Mouse (Mus musculus): ENCODE data around the gene Col13a1. TPM values are rescaled to one million over a fixed set of nuclear protein-coding genes. Genes with fewer than 3 reads are reported as not detected.

Gene Col13a1
- polyA plus RNA-seq, 1 experiment: 0.03 TPM

- H3K27me3 ChIP-seq (ENCODE audit: control insufficient read depth): no peaks in the 10 kb centered on the region
- no peaks in the 10 kb centered on the region for H3K4me1 ChIP-seq (ENCODE audit: control insufficient read depth)
- H3K4me3 ChIP-seq (replicated peaks): no peak overlapping the region
- H3K36me3 ChIP-seq (ENCODE audit: control insufficient read depth): no peaks in the 10 kb centered on the region
- H3K9me3 ChIP-seq (ENCODE audit: control insufficient read depth, low read length): 0 out of 2 replicates have a peak, but pooled peaks cover 2% of the 10 kb centered on the region
- TF ChIP-seq GATA1 (IDR thresholded peaks at IDR 0.05; ENCODE audit: low read length) (no peak), TAL1 (IDR thresholded peaks at IDR 0.05; ENCODE audit: low read length) (no peak)
Measured at GRCm38 (mm10) chr10:61798133-61798576, 180.8 kb downstream of the Col13a1 start.

GRCm38 (mm10) chr10:61795458-61795857, 183.4 kb downstream of the Col13a1 start:
- Histone ChIP-seq H3K27me3 (ENCODE audit: control insufficient read depth) (no peaks in the 10 kb centered on the region), H3K36me3 (ENCODE audit: control insufficient read depth) (no peaks in the 10 kb centered on the region), H3K9me3 (ENCODE audit: control insufficient read depth, low read length) (0 out of 2 replicates have a peak, but pooled peaks cover under 1% of the 10 kb centered on the region), H3K4me3 (replicated peaks) (no peak overlapping the region), H3K4me1 (ENCODE audit: control insufficient read depth) (no peaks in the 10 kb centered on the region)
- TF ChIP-seq GATA1 (IDR thresholded peaks at IDR 0.05; ENCODE audit: low read length): no peak
- TF ChIP-seq TAL1 (IDR thresholded peaks at IDR 0.05; ENCODE audit: low read length): no peak

GRCm38 (mm10) chr10:61794971-61795370, 183.9 kb downstream of the Col13a1 start:
- Histone ChIP-seq H3K4me1 (ENCODE audit: control insufficient read depth) (no peaks in the 10 kb centered on the region), H3K9me3 (ENCODE audit: control insufficient read depth, low read length) (no peaks in the 10 kb centered on the region), H3K27me3 (ENCODE audit: control insufficient read depth) (no peaks in the 10 kb centered on the region), H3K4me3 (replicated peaks) (no peak overlapping the region), H3K36me3 (ENCODE audit: control insufficient read depth) (no peaks in the 10 kb centered on the region)
- TF ChIP-seq GATA1 (IDR thresholded peaks at IDR 0.05; ENCODE audit: low read length): no peak
- no peak for TF ChIP-seq TAL1 (IDR thresholded peaks at IDR 0.05; ENCODE audit: low read length)

GRCm38 (mm10) chr10:61793015-61793414, 185.9 kb downstream of the Col13a1 start:
- H3K9me3 ChIP-seq (ENCODE audit: control insufficient read depth, low read length): no peaks in the 10 kb centered on the region
- no peaks in the 10 kb centered on the region for H3K36me3 ChIP-seq (ENCODE audit: control insufficient read depth)
- H3K27me3 ChIP-seq (ENCODE audit: control insufficient read depth): no peaks in the 10 kb centered on the region
- no peak overlapping the region for H3K4me3 ChIP-seq (replicated peaks)
- no peak for TF ChIP-seq TAL1 (IDR thresholded peaks at IDR 0.05; ENCODE audit: low read length)
- no peak for TF ChIP-seq GATA1 (IDR thresholded peaks at IDR 0.05; ENCODE audit: low read length)
- no peaks in the 10 kb centered on the region for H3K4me1 ChIP-seq (ENCODE audit: control insufficient read depth)

GRCm38 (mm10) chr10:61788499-61788898, 190.4 kb downstream of the Col13a1 start:
- Histone ChIP-seq H3K4me3 (replicated peaks) (no peak overlapping the region), H3K9me3 (ENCODE audit: control insufficient read depth, low read length) (no peaks in the 10 kb centered on the region), H3K4me1 (ENCODE audit: control insufficient read depth) (no peaks in the 10 kb centered on the region), H3K27me3 (ENCODE audit: control insufficient read depth) (peaks cover 18% of the 10 kb centered on the region), H3K36me3 (ENCODE audit: control insufficient read depth) (no peaks in the 10 kb centered on the region)
- TF ChIP-seq TAL1 (IDR thresholded peaks at IDR 0.05; ENCODE audit: low read length): no peak
- TF ChIP-seq GATA1 (IDR thresholded peaks at IDR 0.05; ENCODE audit: low read length): no peak

Other genes with a start within 250 kb of the Col13a1 start
- gene H2afy2, start 195.0 kb downstream of the Col13a1 start, polyA plus RNA-seq (2012): not detected in 2 replicates
- gene Neurog3, start 154.0 kb upstream of the Col13a1 start, polyA plus RNA-seq (2012): not detected in 2 replicates
- 0.02 TPM in 1 of 2 replicates, not detected in the other for gene Fam241b, start 164.8 kb upstream of the Col13a1 start, polyA plus RNA-seq (2012)